Mouse (Mus musculus): ENCODE results near the gene Cnot6l. TPM values are rescaled to one million over a fixed set of nuclear protein-coding genes. Genes with fewer than 3 reads are reported as not detected.
A peak's percentile ranks its signal among the peaks of the same experiment; 100 is the strongest.

The Cnot6l gene
- polyA plus RNA-seq, 2 experiments from 2014 or later: 77.2 to 84.4 TPM

GRCm38 (mm10) chr5:96161578-96162398 is 2.2 kb downstream of the Cnot6l start:
- peak; percentile 18 for ATAC-seq

- ATAC-seq: no peak
Observed at GRCm38 (mm10) chr5:96161263-96161577, 2.8 kb downstream of the Cnot6l start.

- no peak for ATAC-seq
Observed at GRCm38 (mm10) chr5:96160467-96161262, 3.3 kb downstream of the Cnot6l start.

- peak; percentile 42 for ATAC-seq
Observed at GRCm38 (mm10) chr5:96142351-96142750, 21.6 kb downstream of the Cnot6l start.

GRCm38 (mm10) chr5:96130683-96131082 is 33.3 kb downstream of the Cnot6l start:
- ATAC-seq: no peak

- no peak for ATAC-seq
Observed at GRCm38 (mm10) chr5:96126856-96127255, 37.1 kb downstream of the Cnot6l start.

- no peak for ATAC-seq
Observed at GRCm38 (mm10) chr5:96114943-96115342, 49.0 kb downstream of the Cnot6l start.

- no peak for ATAC-seq
Observed at GRCm38 (mm10) chr5:96104644-96105043, 59.3 kb downstream of the Cnot6l start.

GRCm38 (mm10) chr5:96091468-96091867 is 72.5 kb downstream of the Cnot6l start:
- ATAC-seq: no peak

- no peak for ATAC-seq
Observed at GRCm38 (mm10) chr5:96085324-96085723, 78.6 kb downstream of the Cnot6l start.

GRCm38 (mm10) chr5:96079026-96079425 is 84.9 kb downstream of the Cnot6l start:
- no peak for ATAC-seq

- no peak for ATAC-seq
Observed at GRCm38 (mm10) chr5:96065591-96065990, 98.4 kb downstream of the Cnot6l start.

- ATAC-seq: no peak
Observed at GRCm38 (mm10) chr5:96042492-96042891, 121.5 kb downstream of the Cnot6l start.

GRCm38 (mm10) chr5:96041507-96042104 is 122.4 kb downstream of the Cnot6l start:
- ATAC-seq: no peak

- ATAC-seq: no peak
Observed at GRCm38 (mm10) chr5:96039188-96039840, 124.7 kb downstream of the Cnot6l start.

GRCm38 (mm10) chr5:96037684-96038121 is 126.3 kb downstream of the Cnot6l start:
- no peak for ATAC-seq

GRCm38 (mm10) chr5:96036125-96036672 is 127.8 kb downstream of the Cnot6l start:
- no peak for ATAC-seq

GRCm38 (mm10) chr5:96034101-96034500 is 129.9 kb downstream of the Cnot6l start:
- no peak for ATAC-seq

- no peak for ATAC-seq
Observed at GRCm38 (mm10) chr5:96029821-96030220, 134.2 kb downstream of the Cnot6l start.
